Comparison of ENCODE assay signal across 18 mouse cellular contexts in genomic region chr10:39691351-39692064, GRCm38 (mm10). TPM values are rescaled to one million over a fixed set of nuclear protein-coding genes. Genes with fewer than 3 reads are reported as not detected.
A peak's percentile ranks its signal among the peaks of the same experiment; 100 is the strongest.
DNase-seq lines count a peak whose midpoint lies in the region; ATAC-seq and TF ChIP-seq lines count a peak whose summit lies in the region.
"Had no signal": no experiment of that assay in that cellular context is flagged by ENCODE, and none has a peak within 500 bp of the region (broad histone marks: within the 10 kb centered on the region; RNA-seq: fewer than 3 reads in every experiment).

No protein-coding gene starts in this region.

- no peak for TF ChIP-seq CTCF in gastrocnemius, adult 2 months (IDR thresholded peaks at IDR 0.05)
- TF ChIP-seq CTCF in heart, postnatal 0 days (IDR thresholded peaks at IDR 0.05; ENCODE audit: low read depth) = no peak

- H3K9me3 ChIP-seq in heart, postnatal 0 days (replicated peaks; ENCODE audit: control insufficient read depth, low read length) = no peaks in the 10 kb centered on the region
- no peaks in the 10 kb centered on the region for H3K9me3 ChIP-seq in hindbrain, embryonic 12.5 days (replicated peaks)
- H3K9me3 ChIP-seq: forebrain, embryonic 13.5 days; G1E; hindbrain, embryonic 13.5 days; liver, embryonic 13.5 days; midbrain, embryonic 15.5 days had no signal

- no peaks in the 10 kb centered on the region for H3K36me3 ChIP-seq in heart, postnatal 0 days (replicated peaks; ENCODE audit: control insufficient read depth, insufficient read depth, low read length)
- H3K36me3 ChIP-seq in hindbrain, embryonic 12.5 days = no peaks in the 10 kb centered on the region
- H3K36me3 ChIP-seq: G1E; hindbrain, embryonic 13.5 days; liver, embryonic 13.5 days; midbrain, embryonic 15.5 days had no signal

- H3K4me2 ChIP-seq in heart, postnatal 0 days (ENCODE audit: low read depth, low read length) = peak overlapping the region; percentile 22
- no peak overlapping the region for H3K4me2 ChIP-seq in hindbrain, embryonic 12.5 days (replicated peaks)
- H3K4me2 ChIP-seq: forebrain, embryonic 13.5 days; hindbrain, embryonic 13.5 days; liver, embryonic 13.5 days; midbrain, embryonic 15.5 days had no signal

- H3K27me3 ChIP-seq in heart, postnatal 0 days (ENCODE audit: control insufficient read depth, insufficient read depth, low read length) = no peaks in the 10 kb centered on the region
- H3K27me3 ChIP-seq in hindbrain, embryonic 12.5 days = no peaks in the 10 kb centered on the region
- H3K27me3 ChIP-seq: forebrain, embryonic 13.5 days; hindbrain, embryonic 13.5 days; liver, embryonic 13.5 days; midbrain, embryonic 15.5 days had no signal

- no peak for DNase-seq in gastrocnemius, adult 2 months
- DNase-seq in gastrocnemius, postnatal 10 days = no peak
- DNase-seq in heart, postnatal 0 days (ENCODE audit: low spot score) = peak; percentile 39
- DNase-seq in heart, postnatal 10 days = no peak
- DNase-seq in skeletal muscle tissue, adult 2 months (ENCODE audit: low read depth, low spot score) = peak; percentile 61
- DNase-seq: cerebellum, adult 9-11 months; layer of hippocampus, postnatal 36 days; left cerebral cortex, postnatal 4 days; liver, embryonic 13.5 days; right cerebral cortex, postnatal 25 days had no signal

- no peak overlapping the region for H3K9ac ChIP-seq in heart, postnatal 0 days (replicated peaks; ENCODE audit: low read depth, low read length)
- no peak overlapping the region for H3K9ac ChIP-seq in hindbrain, embryonic 12.5 days
- H3K9ac ChIP-seq: forebrain, embryonic 13.5 days; hindbrain, embryonic 13.5 days; liver, embryonic 13.5 days; midbrain, embryonic 15.5 days had no signal

- peak; percentile 47; the same call in 1 of the 2 replicates for ATAC-seq in heart, postnatal 0 days (ENCODE audit: insufficient read depth, low read depth)
- ATAC-seq in activated CD4-positive, CD25-positive, alpha-beta regulatory T cell, adult 4 months = peak; percentile 85
- no peak for ATAC-seq in megakaryocyte-erythroid progenitor cell, adult 5-6 weeks (replicated peaks; ENCODE audit: low FRiP score, low TSS enrichment, poor library complexity, severe bottlenecking)
- ATAC-seq in hindbrain, embryonic 12.5 days (ENCODE audit: low FRiP score) = no peak
- ATAC-seq: forebrain, embryonic 13.5 days; intestine, embryonic 16.5 days; midbrain, embryonic 15.5 days had no signal

- intact Hi-C loops in gastrocnemius, adult 2 months (cut with DNase I) = loop anchor here (5.0 kb wide), 1 partner anchor 36 kb away; no protein-coding TSS in a partner anchor
- intact Hi-C loops in heart, postnatal 10 days (cut with DNase I) = no loop called here

- peak overlapping the region; percentile 48 for H3K4me3 ChIP-seq in gastrocnemius, adult 2 months
- no peak overlapping the region for H3K4me3 ChIP-seq in heart, postnatal 0 days (ENCODE audit: low read depth, low read length)
- H3K4me3 ChIP-seq in hindbrain, embryonic 12.5 days = no peak overlapping the region
- H3K4me3 ChIP-seq: forebrain, embryonic 13.5 days; hindbrain, embryonic 13.5 days; liver, embryonic 13.5 days; midbrain, embryonic 15.5 days had no signal

- WGBS in heart, postnatal 0 days = 33% methylated on average over 11 of the region's 11 CpGs
- WGBS in hindbrain, embryonic 12.5 days = 61% methylated on average over 11 of the region's 11 CpGs

- no peak for TF ChIP-seq EP300 in heart, postnatal 0 days (IDR thresholded peaks at IDR 0.05; ENCODE audit: low read depth)

- peak overlapping the region; percentile 80 for H3K27ac ChIP-seq in gastrocnemius, adult 2 months
- no peak overlapping the region for H3K27ac ChIP-seq in heart, postnatal 0 days (ENCODE audit: low read depth)
- H3K27ac ChIP-seq in hindbrain, embryonic 12.5 days = no peak overlapping the region
- H3K27ac ChIP-seq: forebrain, embryonic 13.5 days; hindbrain, embryonic 13.5 days; liver, embryonic 13.5 days; midbrain, embryonic 15.5 days had no signal

- peaks cover 6% of the 10 kb centered on the region for H3K4me1 ChIP-seq in heart, postnatal 0 days (ENCODE audit: control insufficient read depth, insufficient read depth)
- peaks cover 4% of the 10 kb centered on the region; the same call in 1 of the 2 replicates for H3K4me1 ChIP-seq in hindbrain, embryonic 12.5 days
- H3K4me1 ChIP-seq: forebrain, embryonic 13.5 days; liver, embryonic 13.5 days had no signal

RNA-seq across cellular contexts. Expression of gene Rev3l, which starts 40.4 kb away (rescaled TPM):
- 10 to 100 TPM; 27.0 to 55.3 TPM for total RNA-seq in gastrocnemius, adult 2 months (2021)
- 10 to 100 TPM; 42.5 to 47.8 TPM for total RNA-seq in gastrocnemius, postnatal 10 days (2021)
- 16.7 and 34.7 TPM in 2 replicates for total RNA-seq in heart, postnatal 0 days (2014; rRNA removed; ENCODE audit: low replicate concordance)
- 5.4 and 5.5 TPM in 2 replicates for polyA plus RNA-seq in heart, postnatal 0 days (2015; fragmentation: Nextera tagmentation; extraction: Ambion mirVana)
- 10 to 100 TPM; 23.1 to 30.5 TPM for total RNA-seq in heart, postnatal 10 days (2021)
- 10 to 100 TPM; 12.1 to 15.8 TPM for polyA plus RNA-seq in activated CD4-positive, CD25-positive, alpha-beta regulatory T cell, adult 4 months (2017; shearing (Covaris generic))
- 34.7 and 37.4 TPM in 2 replicates for total RNA-seq in megakaryocyte-erythroid progenitor cell, adult 5-6 weeks (2014; fragmentation: Nextera tagmentation)
- 21.9 and 25.6 TPM in 2 replicates for total RNA-seq in megakaryocyte-erythroid progenitor cell, adult 5-6 weeks (2017)
- polyA plus RNA-seq in hindbrain, embryonic 12.5 days (2016; fragmentation: Nextera tagmentation; extraction: Ambion mirVana) = 22.5 and 23.8 TPM in 2 replicates

Comparison
In these comparisons a context has a peak if more than half of its experiments do, and no peak if none do; other contexts are left out.
1. DNase-seq: peak in heart, postnatal 0 days (single experiment) and skeletal muscle tissue, adult 2 months (single experiment); none in gastrocnemius, adult 2 months (single experiment), gastrocnemius, postnatal 10 days (single experiment) and heart, postnatal 10 days (0 of 2).
2. ATAC-seq: peak in heart, postnatal 0 days (single experiment) and activated CD4-positive, CD25-positive, alpha-beta regulatory T cell, adult 4 months (single experiment); none in megakaryocyte-erythroid progenitor cell, adult 5-6 weeks (single experiment) and hindbrain, embryonic 12.5 days (single experiment).